Mouse (Mus musculus) neural tube, embryonic 10.5 days (tissue): Measurements from ENCODE around the gene Tmem200a.

ENCODE experiments used
- DNase-seq: peaks from one replicate; pipeline ENCODE4 v3.0.0-alpha.2; 2017; ENCODE audit warnings: low spot score; ENCODE audit errors: extremely low spot score

Gene Tmem200a

DNA sequence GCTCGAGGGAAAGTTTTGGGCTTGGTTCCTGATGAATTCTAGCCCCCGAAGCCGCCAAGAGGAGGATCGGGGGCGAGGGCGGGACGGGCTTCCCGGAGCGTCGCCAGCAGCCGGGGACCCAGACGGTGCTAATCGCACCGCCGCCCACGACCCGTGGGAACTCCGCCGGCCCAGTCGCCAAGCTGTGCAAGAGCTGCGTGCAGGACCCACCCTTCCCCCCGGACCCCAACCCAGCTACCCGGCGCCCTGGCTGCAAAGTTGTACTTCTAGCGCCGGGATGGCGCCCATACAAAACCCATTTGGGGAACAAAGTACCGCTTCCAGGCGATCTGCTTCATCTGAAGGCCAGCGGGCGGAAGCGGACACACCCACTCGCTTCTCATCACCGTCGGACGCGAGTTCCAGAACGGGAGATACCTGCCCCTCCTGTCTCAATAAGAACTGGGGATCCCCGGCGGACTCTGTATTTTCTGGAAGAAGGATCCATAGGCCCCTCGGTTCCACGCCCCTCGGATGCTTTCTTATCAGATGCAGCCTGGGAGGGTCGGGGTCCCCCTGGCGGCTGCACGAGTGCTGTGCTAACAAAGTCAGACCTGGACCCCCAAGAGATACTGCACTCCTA lies at the start of gene Tmem200a:
Gene Tmem200a, minus strand, starts transcription at position 532 of the 622 bp plus-strand sequence.
- peak; percentile 83 for DNase-seq

DNA sequence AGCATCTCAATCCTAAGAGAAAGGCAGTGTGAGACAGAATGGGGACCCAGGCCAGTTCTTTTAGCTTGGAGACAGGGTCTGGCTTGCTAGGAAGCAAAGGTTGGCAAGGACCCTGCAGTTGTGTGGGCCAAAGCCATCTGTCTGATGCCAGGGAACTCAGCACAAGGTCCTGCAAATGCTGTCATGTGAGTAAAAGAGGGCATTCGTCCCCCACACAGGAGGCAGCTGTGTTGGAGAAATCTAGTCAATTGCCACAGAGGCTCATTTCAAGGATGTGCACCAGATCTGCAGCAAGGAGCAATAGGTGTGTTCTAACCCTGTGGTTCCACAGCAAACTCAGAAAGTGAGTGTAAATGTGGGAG lies 41.0 kb upstream of the Tmem200a start:
- no peak for DNase-seq

DNA sequence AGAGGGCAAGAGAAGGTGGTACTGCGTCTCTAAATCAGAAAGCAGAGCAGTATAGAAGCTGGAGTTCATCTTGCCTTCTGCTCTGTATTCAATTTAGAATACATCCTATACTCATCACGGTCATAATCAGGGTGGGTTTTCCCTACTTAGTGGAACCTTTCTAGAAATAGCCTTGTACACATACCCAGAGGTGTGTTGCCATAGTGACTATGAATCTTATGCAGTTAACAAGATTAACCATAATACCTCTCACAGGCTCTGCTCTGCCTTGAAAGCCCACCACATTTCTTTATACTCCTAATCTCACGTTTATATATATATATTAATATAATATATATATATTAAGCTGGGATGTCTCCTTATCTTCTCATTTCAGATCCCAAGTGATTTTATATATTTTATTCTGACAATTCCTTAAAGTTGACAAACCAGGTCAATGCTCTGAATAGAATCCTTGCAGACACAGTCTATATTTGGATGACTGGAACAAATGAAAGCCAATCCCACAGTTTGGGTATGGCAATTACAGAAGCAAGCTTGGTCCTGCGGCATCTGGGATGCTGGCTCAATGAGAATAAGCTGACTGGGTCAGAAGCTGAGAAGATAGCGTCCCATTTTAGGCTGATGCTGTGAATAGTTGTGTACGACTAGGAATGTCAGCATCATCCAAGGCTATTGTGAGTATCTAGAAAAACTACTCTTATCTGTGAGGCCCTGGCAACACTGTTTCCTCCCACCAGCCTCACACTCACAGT lies 40.4 kb upstream of the Tmem200a start:
- no peak for DNase-seq

DNA sequence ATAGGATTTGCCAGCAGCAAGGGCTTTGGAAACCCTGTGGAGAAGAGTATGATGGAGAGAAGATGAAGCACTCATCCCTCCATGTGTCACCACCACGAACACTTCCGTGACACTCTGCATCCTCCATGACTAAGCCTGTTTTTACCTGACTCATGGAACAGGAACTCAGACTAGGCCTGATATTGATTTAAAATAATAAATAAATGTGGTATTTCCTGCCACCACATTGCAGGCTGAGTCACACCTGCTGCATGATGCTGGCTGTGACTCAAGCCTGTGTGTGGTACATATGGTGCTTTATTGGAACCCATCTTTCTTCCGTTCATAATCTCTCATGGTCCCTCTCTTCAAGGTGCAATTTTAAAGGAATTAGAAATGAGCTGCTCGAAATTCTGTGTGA lies 35.6 kb upstream of the Tmem200a start:
- no peak for DNase-seq

DNA sequence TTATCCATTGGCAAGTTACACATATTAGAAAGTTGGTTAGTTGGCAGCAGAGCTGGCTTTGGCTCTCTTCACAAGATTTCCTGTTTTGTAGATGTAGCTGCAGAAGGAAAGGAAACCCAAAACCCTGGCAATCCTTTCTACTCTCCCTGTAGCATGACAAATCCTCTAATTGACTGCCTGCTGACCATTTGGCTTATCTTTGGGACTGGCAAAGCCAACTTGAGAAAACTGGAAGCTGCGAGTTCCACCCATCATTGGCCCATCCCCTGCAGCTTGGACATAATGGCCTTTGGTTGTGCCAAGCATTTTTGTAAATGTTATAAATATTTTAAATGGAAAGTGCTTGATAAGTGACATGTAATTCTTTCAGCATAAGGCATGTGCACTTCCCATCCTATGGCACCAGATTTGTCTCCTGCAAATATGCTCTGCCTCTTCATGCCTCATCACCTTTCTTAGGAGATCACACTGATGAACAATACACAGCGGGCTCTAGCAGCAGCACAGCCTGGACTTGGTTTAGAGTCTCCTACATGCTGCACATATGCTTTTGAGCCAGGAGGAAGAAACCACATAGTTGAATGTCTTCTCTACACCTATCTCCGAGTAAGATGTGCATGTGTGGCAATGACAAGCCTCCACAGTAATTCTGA lies 24.6 kb upstream of the Tmem200a start:
- DNase-seq, result no peak

DNA sequence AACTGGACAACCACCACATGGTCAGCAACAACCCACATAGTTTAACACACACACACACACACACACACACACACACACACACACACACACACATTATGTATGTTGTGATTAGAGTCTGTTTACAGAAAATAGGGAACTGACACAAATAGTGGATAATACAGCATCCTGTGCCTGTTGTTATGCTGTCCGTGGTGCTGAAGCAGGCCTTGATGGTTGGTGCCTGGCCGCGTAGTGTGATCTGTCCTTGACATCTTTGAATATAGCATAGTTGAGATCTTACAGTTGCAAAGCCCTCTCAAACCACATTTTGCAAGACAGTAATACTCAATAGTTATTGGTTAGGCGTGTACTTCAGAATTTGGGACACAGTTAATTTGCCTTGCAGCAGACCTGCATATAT lies 3.2 kb upstream of the Tmem200a start:
- peak; percentile 35 for DNase-seq

DNA sequence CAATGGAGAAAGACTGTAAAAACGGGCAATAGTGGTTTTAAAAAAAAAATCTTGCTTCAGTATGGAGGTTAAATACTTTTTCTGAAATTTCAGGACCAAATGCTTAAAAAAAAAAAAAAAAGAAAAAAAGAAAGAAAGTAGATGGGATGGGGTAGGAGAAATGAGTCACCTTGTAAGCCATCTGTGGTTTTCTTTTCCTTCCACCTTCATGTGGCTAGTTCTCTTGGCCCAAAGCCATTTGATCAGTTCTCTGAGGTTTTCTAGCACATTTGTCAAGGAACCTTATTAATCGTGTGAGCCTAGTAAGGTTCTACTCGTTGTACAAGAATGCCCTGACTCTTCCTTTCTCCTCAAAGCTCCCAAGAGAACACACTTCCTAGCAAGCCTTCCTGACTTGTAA lies 826 bp upstream of the Tmem200a start:
- DNase-seq, result no peak

DNA sequence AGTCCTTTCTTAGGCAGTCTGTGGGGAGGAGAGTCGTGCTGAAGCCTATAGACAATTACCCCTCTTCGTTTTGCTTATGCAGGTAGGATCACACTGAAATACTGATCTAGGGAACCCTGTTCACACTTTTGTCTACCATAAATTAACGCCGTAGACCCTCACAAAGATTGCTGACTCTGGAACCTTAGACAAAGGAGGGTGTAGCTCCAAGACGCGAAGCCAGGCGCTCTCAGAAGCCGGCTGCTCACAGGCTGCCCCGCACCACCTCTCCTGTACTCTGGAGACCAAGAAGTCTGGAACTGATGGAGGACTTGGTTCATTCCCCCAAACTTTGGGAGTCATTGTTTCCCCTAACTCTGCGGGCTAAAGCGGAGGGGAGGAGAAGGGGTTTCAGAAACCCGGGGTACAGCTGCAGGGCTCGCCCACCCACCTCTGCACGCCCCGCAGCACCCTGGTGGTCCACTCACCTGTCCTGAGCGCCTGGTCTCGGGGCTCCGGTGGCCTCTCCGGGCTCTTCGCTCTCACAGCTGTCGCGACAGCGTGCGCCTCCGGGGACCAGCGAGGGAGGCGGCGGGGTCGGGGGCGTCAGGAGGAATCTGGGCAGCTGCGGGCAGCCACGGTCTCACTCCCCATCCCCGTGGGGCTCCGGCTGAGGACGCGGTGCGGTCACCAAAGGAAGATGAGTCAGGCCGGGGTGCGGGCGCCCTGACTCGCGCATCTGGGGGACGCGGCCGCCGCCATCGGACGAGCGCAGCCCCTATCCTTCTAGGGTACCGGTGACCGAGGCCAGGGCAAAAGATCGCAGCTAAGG lies 976 bp downstream of the Tmem200a start, which contains the start of gene Gm9767:
Gene Gm9767, plus strand, starts transcription at position 585 of the 811 bp plus-strand sequence.
- DNase-seq, result peak; percentile 58

DNA sequence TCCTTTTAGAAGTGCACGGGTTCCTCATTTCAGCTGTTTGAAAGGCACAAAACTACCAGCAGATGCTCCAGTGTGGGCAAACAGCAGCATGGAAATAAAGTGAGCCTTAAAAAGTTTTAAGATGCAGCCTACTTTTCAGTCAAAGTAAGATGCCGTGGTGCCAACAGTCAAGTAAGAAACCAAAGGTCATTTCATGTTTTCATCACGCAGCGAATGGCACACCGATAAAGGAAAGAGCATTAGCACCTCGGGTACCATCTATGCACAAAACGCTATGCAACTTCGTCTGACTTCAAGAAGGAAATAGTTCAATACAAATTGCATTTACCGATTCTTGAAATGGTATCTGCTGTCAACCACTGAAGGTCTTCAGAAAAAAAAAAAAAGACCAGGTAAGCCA lies 1.9 kb downstream of the Tmem200a start:
- DNase-seq, result no peak

DNA sequence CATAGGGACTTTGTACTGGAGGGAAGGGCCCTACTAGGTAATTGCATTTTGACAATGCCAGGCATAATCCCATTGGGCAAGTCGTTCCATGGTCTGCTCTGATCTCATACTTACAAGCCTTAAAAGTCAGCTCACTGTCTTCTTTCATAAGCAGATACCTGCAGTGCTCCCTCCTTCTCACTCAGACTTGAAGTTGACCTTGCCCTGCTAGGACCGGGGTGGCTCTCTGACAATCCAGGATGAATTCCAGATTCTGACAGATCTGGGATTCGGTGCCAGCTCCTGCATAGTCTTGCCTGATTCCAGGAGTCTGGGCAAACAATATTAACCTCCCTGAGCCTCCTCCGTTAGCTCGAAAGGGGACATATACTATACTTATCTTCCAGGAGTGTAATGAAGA lies 6.9 kb downstream of the Tmem200a start:
- DNase-seq, result no peak

DNA sequence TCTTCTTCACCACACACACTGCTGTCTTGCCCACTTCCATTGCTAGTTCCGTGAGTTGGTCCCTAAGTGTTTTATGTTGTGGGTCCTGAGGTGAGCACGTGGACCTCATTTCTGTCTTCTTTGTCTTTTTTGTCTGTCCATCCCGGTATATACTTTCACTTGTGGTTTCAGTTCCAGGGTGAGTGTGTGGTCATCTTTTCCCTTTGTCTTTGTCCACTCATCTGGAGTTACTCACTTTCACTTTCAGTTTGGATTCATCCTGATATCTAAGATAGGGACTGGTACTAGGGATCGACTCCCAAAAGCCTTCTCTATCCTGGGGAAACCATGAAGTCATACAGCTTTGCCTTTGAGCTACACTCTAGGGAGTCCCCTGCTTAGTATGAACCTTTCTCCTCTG lies 15.8 kb downstream of the Tmem200a start:
- no peak for DNase-seq

DNA sequence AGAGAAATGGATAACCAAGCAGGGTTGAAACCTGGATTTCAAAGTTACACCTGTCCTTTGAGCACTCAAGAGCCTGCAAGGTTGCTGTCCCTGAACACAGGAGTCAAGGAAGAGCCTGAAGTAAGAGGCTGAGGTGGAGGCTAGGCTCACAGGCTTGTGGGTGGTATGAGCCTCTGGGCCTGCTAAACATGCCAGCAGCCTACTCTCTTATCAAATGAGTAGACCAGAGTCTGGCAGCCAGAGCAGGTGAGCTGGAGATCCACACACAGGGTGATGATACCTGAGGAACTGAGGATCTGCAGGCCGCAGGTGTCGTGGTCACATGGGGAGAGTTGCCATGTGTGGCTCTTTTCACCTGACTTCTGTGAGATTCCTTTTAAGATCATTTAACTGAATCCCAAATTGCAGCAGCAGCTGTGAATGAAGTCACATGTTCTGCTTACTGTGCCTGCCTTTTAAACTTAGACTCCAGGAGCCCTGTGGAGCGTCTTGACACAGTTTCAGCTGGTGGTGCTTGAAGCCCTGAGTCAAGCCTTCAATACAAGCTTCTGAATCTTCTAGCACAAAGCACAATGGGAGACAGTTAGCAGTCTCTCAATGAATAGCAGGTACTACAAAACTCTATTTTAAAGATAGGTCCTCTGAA lies 19.1 kb downstream of the Tmem200a start:
- no peak for DNase-seq

DNA sequence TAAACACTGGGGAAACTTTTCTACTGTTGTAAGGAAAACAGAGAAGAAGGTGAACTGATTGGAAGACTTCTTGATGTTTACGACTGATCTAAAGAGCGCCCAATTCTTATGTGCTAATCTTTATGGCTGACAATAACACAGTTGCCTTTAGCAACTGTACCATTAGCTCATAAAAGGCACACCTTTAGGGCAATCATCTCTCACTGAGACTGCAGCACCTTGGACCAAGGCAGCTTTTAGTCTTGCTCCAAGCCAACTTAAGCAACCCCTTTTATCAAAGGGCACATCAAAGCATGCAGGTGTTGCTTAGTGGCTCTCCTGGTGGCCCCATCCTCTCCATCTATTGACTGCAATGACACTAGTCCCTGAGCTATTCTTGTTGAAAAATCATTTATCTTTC lies 27.7 kb downstream of the Tmem200a start:
- DNase-seq, result no peak

DNA sequence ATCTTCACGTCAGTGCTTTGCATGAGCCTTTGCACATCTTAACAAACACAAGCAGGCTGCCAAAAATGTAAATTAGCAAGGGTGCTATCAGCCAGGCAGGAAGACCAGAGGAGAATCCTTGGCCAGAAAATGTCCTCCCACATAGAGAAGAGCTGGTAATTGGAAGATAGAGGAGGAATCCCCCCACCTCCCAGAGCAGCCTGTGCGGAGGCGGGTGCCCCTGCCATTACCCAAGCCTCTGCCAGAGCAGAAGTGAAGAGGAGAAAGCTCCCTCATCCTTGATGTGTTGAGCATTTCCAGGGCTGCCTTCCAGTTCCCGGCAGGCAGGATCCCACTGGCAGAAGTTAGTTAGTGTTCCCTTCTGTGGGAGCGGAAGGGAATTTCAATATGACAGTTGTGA lies 43.9 kb downstream of the Tmem200a start:
- DNase-seq, result no peak

DNA sequence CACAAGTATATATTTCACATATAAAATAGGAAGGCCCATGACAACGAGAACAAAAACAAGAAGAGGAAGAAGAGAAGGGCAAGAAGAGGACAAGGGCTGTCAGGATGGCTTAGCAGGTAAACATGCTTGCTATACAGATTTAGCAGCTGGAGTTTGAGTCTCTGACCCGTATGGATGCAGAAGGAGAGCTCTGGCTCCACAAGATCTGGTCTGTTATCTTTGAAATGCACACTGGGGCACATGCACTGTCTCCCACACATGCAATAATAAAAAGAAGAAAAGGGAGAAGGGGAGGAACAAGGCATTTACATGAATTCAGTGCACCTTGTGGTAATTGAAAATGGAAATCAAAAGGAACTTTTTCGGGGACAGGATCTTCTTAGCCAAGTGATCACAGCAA lies 60.1 kb downstream of the Tmem200a start:
- DNase-seq, result no peak

DNA sequence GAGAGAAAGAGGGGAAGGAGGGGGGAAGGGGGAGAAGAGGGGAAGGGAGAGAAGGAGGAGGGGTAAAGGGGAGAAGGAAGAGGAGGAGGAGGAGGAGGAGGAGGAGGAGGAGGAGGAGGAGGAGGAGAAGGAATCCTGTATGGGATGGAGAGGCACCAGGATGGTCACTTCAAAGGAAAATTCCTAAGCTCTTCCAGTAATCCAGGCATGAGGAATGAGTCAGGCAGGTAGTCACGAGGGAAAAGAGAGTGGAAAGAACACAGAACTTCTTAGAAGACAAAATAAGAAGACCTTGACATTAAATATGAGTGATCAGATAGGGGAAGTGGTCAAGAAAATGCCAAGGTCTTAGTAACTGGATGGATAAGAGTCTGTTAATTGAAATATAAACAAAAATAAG lies 64.6 kb downstream of the Tmem200a start:
- DNase-seq, result no peak

DNA sequence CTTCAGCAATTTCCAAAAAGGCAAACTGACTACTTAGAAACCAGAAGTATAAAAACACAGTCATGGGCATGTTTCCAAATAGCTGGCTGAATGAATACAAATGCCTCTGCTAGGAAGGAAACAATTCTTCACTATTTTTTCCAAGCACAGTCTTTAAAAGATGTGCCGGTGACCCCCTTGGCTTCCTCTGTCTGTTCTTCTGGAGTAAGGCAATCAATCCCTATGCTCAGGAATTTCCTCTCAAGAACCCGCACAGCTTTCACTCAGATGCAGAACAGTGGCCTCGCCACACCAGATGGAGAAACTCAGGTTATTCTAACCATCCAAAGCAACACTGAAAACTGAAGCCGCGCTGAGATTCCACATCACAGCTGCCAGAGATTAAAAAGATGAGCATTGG lies 69.9 kb downstream of the Tmem200a start:
- no peak for DNase-seq

DNA sequence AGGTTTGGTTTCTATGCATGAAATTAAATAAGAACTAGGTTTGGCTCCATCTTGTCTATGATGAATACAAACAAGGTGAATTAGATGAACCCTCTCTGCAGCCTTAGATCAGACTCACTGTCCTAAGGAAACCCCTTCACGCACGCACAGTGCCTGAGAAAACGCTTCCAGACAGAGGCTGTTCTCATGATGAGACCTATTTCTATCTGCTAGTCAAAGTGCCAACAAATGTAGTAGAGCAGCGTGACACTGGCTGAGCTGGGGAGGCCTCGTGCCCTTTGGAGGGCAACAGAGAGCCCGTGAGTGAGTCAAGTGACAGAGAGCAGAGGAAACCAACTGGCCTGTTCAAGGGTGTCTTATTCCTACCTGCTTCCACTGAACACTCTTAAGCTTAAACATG lies 73.4 kb downstream of the Tmem200a start:
- DNase-seq, result no peak

DNA sequence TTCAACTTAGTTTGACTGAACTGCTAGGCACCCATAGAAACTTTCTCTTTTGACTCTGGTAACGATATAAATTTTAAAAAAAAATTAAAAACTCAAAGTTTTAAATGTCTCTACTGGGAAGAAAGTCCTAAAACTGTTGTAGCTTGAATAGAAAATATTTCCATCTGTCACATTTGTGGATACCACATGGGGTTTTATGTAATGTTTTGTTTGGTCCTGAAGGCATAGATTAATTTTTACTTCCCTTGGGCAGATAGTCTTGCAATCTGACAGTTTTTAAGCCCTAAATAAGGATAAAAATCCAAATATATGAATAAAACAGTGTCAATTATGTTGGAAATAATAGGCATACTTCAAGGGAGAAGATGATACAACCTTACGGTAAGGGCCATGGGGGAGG lies 78.0 kb downstream of the Tmem200a start:
- DNase-seq, result no peak

DNA sequence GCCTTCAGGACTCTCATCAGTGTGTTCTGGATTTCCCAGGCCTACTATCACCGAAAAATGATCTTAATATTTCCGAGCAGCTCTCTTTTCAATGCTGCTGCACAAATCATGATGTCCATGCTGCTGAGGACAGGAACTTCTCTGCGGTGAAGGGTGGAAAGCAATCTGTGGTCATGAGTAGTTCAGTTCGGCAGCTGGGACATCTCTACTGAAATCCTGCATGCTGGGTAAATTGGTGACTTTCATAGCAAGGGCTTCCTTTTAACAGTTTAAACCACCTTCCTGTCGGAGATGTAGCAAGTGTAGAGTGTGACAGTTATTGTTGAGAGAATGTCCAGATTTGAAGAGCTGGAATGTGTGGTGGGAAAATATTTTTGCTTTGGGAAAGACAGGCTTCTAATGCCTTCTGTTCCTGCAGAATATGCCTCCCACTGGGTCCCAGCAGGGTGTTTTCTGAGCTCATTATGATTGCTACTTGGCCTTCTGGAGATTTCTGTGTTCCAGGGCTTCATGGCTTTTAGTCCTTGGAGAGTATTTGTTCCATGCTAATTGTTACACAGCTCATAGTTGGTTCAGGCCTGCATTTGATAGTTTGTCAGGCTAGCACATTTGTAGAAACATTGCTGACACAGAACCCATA lies 79.4 kb downstream of the Tmem200a start:
- no peak for DNase-seq

DNA sequence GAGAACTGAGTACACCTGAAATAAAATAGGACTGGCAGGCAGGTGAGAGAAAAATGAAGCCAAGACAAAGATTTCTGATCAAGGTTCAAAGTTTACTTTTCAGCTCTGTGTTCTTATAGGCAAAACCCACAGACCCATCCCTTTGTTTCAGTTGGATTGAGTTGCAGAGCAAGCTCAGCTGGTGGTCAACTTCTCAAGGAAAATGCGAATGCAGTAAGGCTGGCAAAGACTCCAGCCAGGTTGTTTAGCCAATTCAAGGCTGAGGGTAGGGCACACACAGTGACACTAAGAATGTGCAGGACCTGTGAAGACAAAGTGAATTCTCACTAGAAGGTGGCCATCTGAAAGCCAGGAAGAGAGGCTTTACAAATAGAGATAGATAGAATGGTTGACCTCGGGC lies 94.8 kb downstream of the Tmem200a start:
- DNase-seq, result no peak
